Mouse (Mus musculus): Measurements from ENCODE around the gene Atl2.

DNA sequence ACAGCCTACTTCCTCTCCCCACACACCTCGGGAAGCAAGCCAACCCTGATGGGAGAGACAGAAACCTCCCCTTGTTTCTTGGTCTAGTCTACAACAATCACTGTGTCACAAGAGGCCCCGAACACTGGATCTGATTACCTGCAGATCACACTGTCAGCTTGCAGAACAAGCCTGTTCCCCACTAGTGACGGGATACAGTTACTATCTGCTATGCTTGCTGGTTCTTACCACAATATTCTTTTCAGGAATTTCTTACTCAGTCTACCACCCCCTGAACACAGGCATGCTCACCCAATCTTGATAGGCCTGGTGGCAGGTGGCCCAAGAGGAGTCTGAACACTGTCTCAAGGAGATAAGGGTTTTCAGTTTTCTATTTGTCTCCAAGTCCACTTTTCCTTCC lies 15.8 kb upstream of the Atl2 start:
- no peak for TF ChIP-seq CTCF (IDR thresholded peaks at IDR 0.05; ENCODE audit: borderline replicate concordance, extremely low read depth, insufficient read depth, insufficient read length)
- no peak for TF ChIP-seq POLR2A (IDR thresholded peaks at IDR 0.05; ENCODE audit: borderline replicate concordance, extremely low read depth, insufficient read depth, insufficient read length, poor library complexity, severe bottlenecking)

All from brain, embryonic 14.5 days (tissue).